Mouse (Mus musculus): ENCODE measurements at regions not wholly inside any gene's neighbourhood (a gene's known extent, or its start where the extent isn't known, plus 50 kb on each side); places are given as distances from the start of the nearest gene placed in this dataset.

- TF ChIP-seq CHD2 (IDR thresholded peaks at IDR 0.05; ENCODE audit: low read depth, low read length) (no peak), MAFK (IDR thresholded peaks at IDR 0.05; ENCODE audit: insufficient read depth, low read depth, low read length) (no peak), ZNF384 (IDR thresholded peaks at IDR 0.05; ENCODE audit: low read depth, low read length) (no peak), HCFC1 (IDR thresholded peaks at IDR 0.05; ENCODE audit: borderline replicate concordance, insufficient read depth, low read length) (no peak), ZC3H11A (IDR thresholded peaks at IDR 0.05; ENCODE audit: borderline replicate concordance, low read depth, low read length) (no peak)
Observed at GRCm38 (mm10) chr17:45953523-45953922, 78.6 kb downstream of the Vegfa start.
